Mouse (Mus musculus): Measurements from ENCODE around the gene Zfr2. TPM values are rescaled to one million over a fixed set of nuclear protein-coding genes. Genes with fewer than 3 reads are reported as not detected.
A peak's percentile ranks its signal among the peaks of the same experiment; 100 is the strongest.

Gene Zfr2
- total RNA-seq, 2 experiments from 2014 or later, result 20.9 to 21.7 TPM

DNA sequence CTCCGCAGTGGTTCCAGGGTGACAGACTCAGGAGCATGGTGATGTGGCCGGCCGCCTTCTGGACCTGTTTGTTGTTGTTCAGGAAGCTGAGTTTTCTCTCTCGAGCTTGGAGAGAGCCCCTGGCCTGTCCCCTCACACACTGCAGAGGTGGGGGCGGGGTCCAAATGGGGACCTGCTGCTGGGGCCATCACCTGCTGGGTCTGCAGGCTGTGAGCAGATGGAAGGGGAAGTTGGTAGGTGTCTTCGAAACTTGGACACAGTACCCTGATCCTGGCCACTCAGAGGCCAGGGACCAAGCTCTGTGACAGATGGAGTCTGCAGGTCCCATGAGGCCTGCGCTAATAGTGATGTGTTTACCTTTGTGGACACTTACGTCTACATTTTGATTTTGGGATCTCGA, 68.4 kb downstream of the Zfr2 start:
- DNase-seq (ENCODE audit: low spot score in 2 of 2), result no peak

Small RNA genes within 50 kb of the gene (microRNA-seq; reads per million reads assigned to microRNA genes)
- 5.8 reads per million, percentile 16 among the genes with 10 or more reads in this experiment for gene Mir3057

Other genes starting within 250 kb of the Zfr2 start
- gene Gng7, start 218.2 kb upstream of the Zfr2 start, total RNA-seq (2021), result 1 to 10 TPM; 5.4 to 6.7 TPM
- gene Diras1, start 207.5 kb upstream of the Zfr2 start, total RNA-seq (2021), result 1 to 10 TPM; 2.9 to 3.5 TPM
- 10 to 100 TPM; 32.9 to 36.3 TPM for gene Slc39a3, start 195.7 kb upstream of the Zfr2 start, total RNA-seq (2021)
- gene Sgta, start 173.0 kb upstream of the Zfr2 start, total RNA-seq (2021), result 100 to 1,000 TPM; 158 to 163 TPM
- 10 to 100 TPM; 39.1 to 46.7 TPM for gene Thop1, start 163.1 kb upstream of the Zfr2 start, total RNA-seq (2021)
- 10 to 100 TPM in 1 of 2 experiments, 1 to 10 TPM in 1; 2.3 to 16.6 TPM for gene Creb3l3, start 134.3 kb upstream of the Zfr2 start, total RNA-seq (2021)
- 100 to 1,000 TPM; 149 to 157 TPM for gene Map2k2, start 127.2 kb upstream of the Zfr2 start, total RNA-seq (2021)
- gene Zbtb7a, start 97.9 kb upstream of the Zfr2 start, total RNA-seq (2021), result 10 to 100 TPM; 71.8 to 76.6 TPM
- gene Pias4, start 65.2 kb upstream of the Zfr2 start, total RNA-seq (2021), result 10 to 100 TPM; 34.0 to 34.4 TPM
- 1,000 to 10,000 TPM; 1,728 to 1,734 TPM for gene Eef2, start 56.5 kb upstream of the Zfr2 start, total RNA-seq (2021)
- gene Dapk3, start 50.1 kb upstream of the Zfr2 start, total RNA-seq (2021), result 10 to 100 TPM; 53.4 to 63.6 TPM
- not detected for gene 4930442H23Rik, start 49.3 kb upstream of the Zfr2 start, total RNA-seq (2021)
- gene Nmrk2, start 31.1 kb upstream of the Zfr2 start, total RNA-seq (2021), result under 1 TPM in 1 of 2 experiments, not detected in 1; 0.20 TPM
- gene Atcay, start 2.3 kb upstream of the Zfr2 start, total RNA-seq (2021), result 1 to 10 TPM; 5.3 to 5.4 TPM
- gene Matk, start 19.8 kb downstream of the Zfr2 start, total RNA-seq (2021), result 1 to 10 TPM; 2.9 to 3.0 TPM
- 100 to 1,000 TPM; 107 to 108 TPM for gene Mrpl54, start 33.8 kb downstream of the Zfr2 start, total RNA-seq (2021)
- 10 to 100 TPM; 47.8 to 49.5 TPM for gene Apba3, start 33.8 kb downstream of the Zfr2 start, total RNA-seq (2021)
- gene Tjp3, start 58.4 kb downstream of the Zfr2 start, total RNA-seq (2021), result 1 to 10 TPM; 1.8 to 3.1 TPM
- 10 to 100 TPM; 65.2 to 71.1 TPM for gene Pip5k1c, start 59.8 kb downstream of the Zfr2 start, total RNA-seq (2021)
- gene Cactin, start 87.9 kb downstream of the Zfr2 start, total RNA-seq (2021), result 10 to 100 TPM; 43.8 to 44.4 TPM
- 10 to 100 TPM; 27.3 to 30.6 TPM for gene Tbxa2r, start 95.6 kb downstream of the Zfr2 start, total RNA-seq (2021)
- gene Gipc3, start 110.1 kb downstream of the Zfr2 start, total RNA-seq (2021), result 1 to 10 TPM; 2.3 to 2.6 TPM
- 100 to 1,000 TPM; 107 to 108 TPM for gene Hmg20b, start 117.3 kb downstream of the Zfr2 start, total RNA-seq (2021)
- 10 to 100 TPM; 21.2 to 22.0 TPM for gene Mfsd12, start 124.3 kb downstream of the Zfr2 start, total RNA-seq (2021)
- gene 4930404N11Rik, start 132.7 kb downstream of the Zfr2 start, total RNA-seq (2021), result 1 to 10 TPM; 6.3 to 8.2 TPM
- gene Fzr1, start 145.4 kb downstream of the Zfr2 start, total RNA-seq (2021), result 10 to 100 TPM; 69.1 to 70.7 TPM
- 10 to 100 TPM; 49.4 to 49.7 TPM for gene Dohh, start 151.3 kb downstream of the Zfr2 start, total RNA-seq (2021)
- 1 to 10 TPM; 1.7 to 1.8 TPM for gene Gm48551, start 151.3 kb downstream of the Zfr2 start, total RNA-seq (2021)
- 1 to 10 TPM; 2.6 to 4.1 TPM for gene Gm48552, start 155.8 kb downstream of the Zfr2 start, total RNA-seq (2021)
- 10 to 100 TPM in 1 of 2 experiments, 1 to 10 TPM in 1; 1.2 to 13.2 TPM for gene Smim24, start 159.9 kb downstream of the Zfr2 start, total RNA-seq (2021)
- gene Nfic, start 222.5 kb downstream of the Zfr2 start, total RNA-seq (2021), result 100 to 1,000 TPM; 120 to 129 TPM
- gene Celf5, start 249.6 kb downstream of the Zfr2 start, total RNA-seq (2021), result 1 to 10 TPM; 3.5 to 4.2 TPM

Measured in adrenal gland, postnatal 4 days (tissue).